9 mouse cellular contexts compared by ENCODE assay signal in genomic region chr9:96818128-96818821, GRCm38 (mm10).
DNase-seq lines count a peak whose midpoint lies in the region; ATAC-seq and TF ChIP-seq lines count a peak whose summit lies in the region.
"Had no signal": no experiment of that assay in that cellular context is flagged by ENCODE, and none has a peak within 500 bp of the region (broad histone marks: within the 10 kb centered on the region; RNA-seq: fewer than 3 reads in every experiment).

No protein-coding gene starts in this region.

- no peak overlapping the region for H3K4me2 ChIP-seq in stomach, embryonic 14.5 days (replicated peaks; ENCODE audit: low read depth, low read length)
- H3K4me2 ChIP-seq: liver, embryonic 15.5 days had no signal

- no peaks in the 10 kb centered on the region for H3K36me3 ChIP-seq in embryonic facial prominence, embryonic 10.5 days (replicated peaks)
- H3K36me3 ChIP-seq in stomach, embryonic 14.5 days (ENCODE audit: control insufficient read depth, insufficient read depth, low read length): no peaks in the 10 kb centered on the region
- H3K36me3 ChIP-seq: liver, embryonic 15.5 days had no signal

- no peak overlapping the region for H3K4me3 ChIP-seq in embryonic facial prominence, embryonic 10.5 days
- peak overlapping the region; percentile 22; the same call in 1 of the 2 replicates for H3K4me3 ChIP-seq in layer of hippocampus, adult 2 months
- no peak overlapping the region for H3K4me3 ChIP-seq in stomach, embryonic 14.5 days (ENCODE audit: low read depth, low read length)
- H3K4me3 ChIP-seq: liver, embryonic 15.5 days had no signal

- H3K27ac ChIP-seq in embryonic facial prominence, embryonic 10.5 days (replicated peaks): no peak overlapping the region
- H3K27ac ChIP-seq in layer of hippocampus, adult 2 months: no peak overlapping the region
- no peak overlapping the region for H3K27ac ChIP-seq in stomach, embryonic 14.5 days (ENCODE audit: low read length)
- H3K27ac ChIP-seq: liver, embryonic 15.5 days had no signal

- no peaks in the 10 kb centered on the region for H3K9me3 ChIP-seq in embryonic facial prominence, embryonic 10.5 days
- no peaks in the 10 kb centered on the region for H3K9me3 ChIP-seq in stomach, embryonic 14.5 days (ENCODE audit: control insufficient read depth, low read depth, low read length)
- H3K9me3 ChIP-seq: liver, embryonic 15.5 days had no signal

- no peaks in the 10 kb centered on the region for H3K4me1 ChIP-seq in embryonic facial prominence, embryonic 10.5 days
- H3K4me1 ChIP-seq in stomach, embryonic 14.5 days (ENCODE audit: control insufficient read depth, insufficient read depth, low read length): no peaks in the 10 kb centered on the region
- H3K4me1 ChIP-seq: liver, embryonic 15.5 days had no signal

- intact Hi-C loops in gastrocnemius, postnatal 36 days (cut with DNase I): loop anchor here (2.0 kb wide), 2 partner anchors 149 to 245 kb away; no protein-coding TSS in a partner anchor

- ATAC-seq in hematopoietic stem cell, adult 5-6 weeks (replicated peaks in 1 of 2; ENCODE audit: insufficient read depth in 1 of 2, low FRiP score in 2 of 2, low TSS enrichment in 1 of 2, low read depth in 1 of 2, poor library complexity in 2 of 2, severe bottlenecking in 2 of 2): peak; percentile 83 to 92
- ATAC-seq in stomach, embryonic 14.5 days (ENCODE audit: insufficient number of reproducible peaks, insufficient read depth, low FRiP score, low read depth): peak; percentile 58; the same call in 1 of the 2 replicates

- H3K9ac ChIP-seq in stomach, embryonic 14.5 days (replicated peaks; ENCODE audit: low read depth, low read length): no peak overlapping the region
- H3K9ac ChIP-seq: liver, embryonic 15.5 days had no signal

- DNase-seq in gastrocnemius, adult 18-20 months (ENCODE audit: low spot score): peak; percentile 68
- DNase-seq in gastrocnemius, postnatal 36 days: no peak
- peak; percentile 84 for DNase-seq in ZHBTc4 (ENCODE audit: low read depth, low spot score)
- DNase-seq in embryonic facial prominence, embryonic 10.5 days (ENCODE audit: low spot score): peak; percentile 56
- peak; percentile 63 to 71 for DNase-seq in layer of hippocampus, adult 2 months (ENCODE audit: low spot score in 2 of 2)
- DNase-seq in mesoderm, embryonic 11.5 days (ENCODE audit: low read depth, low spot score): peak; percentile 79

- peak; percentile 93 for TF ChIP-seq CTCF in layer of hippocampus, adult 2 months (conservative IDR thresholded peaks at IDR 0.05)

- WGBS in embryonic facial prominence, embryonic 10.5 days: 38% methylated on average over 7 of the region's 7 CpGs
- 33% methylated on average over 7 of the region's 7 CpGs for WGBS in stomach, embryonic 14.5 days

- 0 out of 2 replicates have a peak, but pooled peaks cover 2% of the 10 kb centered on the region for H3K27me3 ChIP-seq in embryonic facial prominence, embryonic 10.5 days (replicated peaks; ENCODE audit: low read depth, poor library complexity, severe bottlenecking)
- H3K27me3 ChIP-seq in stomach, embryonic 14.5 days (ENCODE audit: control insufficient read depth, insufficient read depth, low read length): no peaks in the 10 kb centered on the region
- H3K27me3 ChIP-seq: liver, embryonic 15.5 days had no signal

Comparison
In these comparisons a context has a peak if more than half of its experiments do, and no peak if none do; other contexts are left out.
1. DNase-seq: peak in gastrocnemius, adult 18-20 months (single experiment), ZHBTc4 (single experiment), embryonic facial prominence, embryonic 10.5 days (single experiment), layer of hippocampus, adult 2 months (2 of 2) and mesoderm, embryonic 11.5 days (single experiment); none in gastrocnemius, postnatal 36 days (0 of 2).